Mouse (Mus musculus) ES-Bruce4 (cell line): ENCODE results near the gene Arhgap10.

ENCODE experiments used
- CTCF ChIP-seq: IDR thresholded peaks from one replicate; pipeline ENCODE4 v1.8.1; 2011; ENCODE audit warnings: low read depth, low read length
- POLR2A ChIP-seq: IDR thresholded peaks from one replicate; pipeline ENCODE4 v1.8.1; 2011; ENCODE audit warnings: low read length; ENCODE audit not compliant: insufficient read depth

GRCm38 (mm10) chr8:77313003-77313402 is 204.8 kb downstream of the Arhgap10 start:
- TF ChIP-seq CTCF (no peak), POLR2A (no peak)
